Mouse (Mus musculus): Measurements from ENCODE around the gene Teddm3.
"Not testable (repeated sequence)": the region's sequence is repeated elsewhere in the genome, so short reads cannot be mapped to it uniquely, and the experiment has no call there.

Gene Teddm3

DNA sequence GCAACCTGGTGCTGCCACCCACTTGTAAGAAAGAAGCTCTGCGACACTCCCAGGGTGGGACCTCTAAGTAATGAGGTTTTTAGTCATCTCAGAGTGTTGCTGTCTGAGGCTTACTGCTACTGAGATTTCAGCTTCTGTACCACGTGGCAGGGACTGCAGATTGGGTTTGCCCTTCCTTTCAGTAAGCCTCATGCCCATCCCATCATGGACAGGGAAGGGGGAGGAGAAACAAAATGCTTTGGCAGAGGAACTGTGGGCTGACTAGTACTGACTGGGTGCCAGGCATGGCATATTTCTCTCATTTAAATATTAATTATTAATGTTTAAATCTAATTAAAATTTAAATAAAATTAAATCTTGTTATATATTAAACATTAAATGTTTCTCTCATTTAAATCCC lies at the start of gene Teddm3:
Gene Teddm3, minus strand, starts transcription at position 101 of the 400 bp plus-strand sequence.
- not testable (repeated sequence) for DNase-seq (ENCODE audit: extremely low read depth, insufficient read length, low spot score)

DNA sequence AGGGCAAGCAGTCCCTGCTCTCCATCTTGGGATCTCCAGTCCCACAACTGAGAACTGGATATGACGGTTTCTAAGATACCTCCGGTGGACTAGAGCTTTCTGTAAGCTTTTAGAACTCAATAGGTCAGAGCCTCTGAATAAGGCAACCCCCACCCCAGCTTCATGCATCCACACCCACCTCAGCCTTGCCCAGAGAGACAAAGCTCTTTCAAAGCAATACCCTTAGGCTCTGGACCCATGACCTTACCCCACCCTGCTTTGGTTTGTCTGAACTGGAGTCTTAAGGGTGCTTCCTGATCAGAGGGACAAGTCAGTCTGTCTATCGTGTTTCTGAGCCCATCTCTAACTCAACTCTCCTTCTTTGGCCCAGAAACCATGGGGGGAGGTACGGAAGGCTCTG lies 48.9 kb upstream of the Teddm3 start:
- no peak for DNase-seq (ENCODE audit: extremely low read depth, insufficient read length, low spot score)

DNA sequence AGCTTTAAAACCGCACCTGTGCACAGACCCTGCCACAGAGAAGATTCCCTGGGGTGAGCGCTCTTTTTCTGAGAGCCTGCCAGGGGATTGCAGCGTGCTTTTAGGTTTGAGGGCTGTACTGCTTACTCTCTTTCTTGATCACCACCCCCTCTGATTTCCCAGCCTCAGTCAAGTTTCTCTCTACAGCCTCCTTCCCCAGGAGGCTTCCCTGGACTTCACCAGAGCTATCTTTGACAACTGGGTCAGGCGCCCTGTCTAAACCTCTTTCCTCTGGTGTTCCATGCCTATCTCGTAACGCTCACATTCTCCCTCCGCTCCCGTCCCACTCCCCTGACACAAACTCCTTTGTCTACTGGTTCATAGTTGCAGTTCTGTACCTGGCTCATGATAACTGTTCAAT lies 45.6 kb upstream of the Teddm3 start:
- no peak for DNase-seq (ENCODE audit: extremely low read depth, insufficient read length, low spot score)

DNA sequence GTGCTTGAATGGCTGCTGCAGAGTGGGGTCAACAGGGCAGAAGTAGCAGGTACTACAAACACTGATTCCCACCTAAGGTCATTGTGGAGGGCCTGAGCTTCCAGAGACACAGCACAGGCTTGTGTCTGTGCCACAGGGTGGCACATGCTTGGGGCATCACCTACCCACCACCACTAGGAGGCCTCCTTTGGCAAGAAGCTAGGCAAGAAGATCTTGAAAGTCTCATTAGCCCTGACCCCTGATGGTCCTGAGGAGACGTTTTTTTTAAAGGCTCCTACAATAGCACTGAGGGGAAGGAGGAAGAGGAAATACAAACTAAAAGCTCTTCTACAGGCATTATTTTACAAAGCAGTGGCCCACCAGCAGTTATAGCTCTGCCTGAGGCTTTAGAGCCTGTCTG lies 44.7 kb upstream of the Teddm3 start:
- no peak for DNase-seq (ENCODE audit: extremely low read depth, insufficient read length, low spot score)

DNA sequence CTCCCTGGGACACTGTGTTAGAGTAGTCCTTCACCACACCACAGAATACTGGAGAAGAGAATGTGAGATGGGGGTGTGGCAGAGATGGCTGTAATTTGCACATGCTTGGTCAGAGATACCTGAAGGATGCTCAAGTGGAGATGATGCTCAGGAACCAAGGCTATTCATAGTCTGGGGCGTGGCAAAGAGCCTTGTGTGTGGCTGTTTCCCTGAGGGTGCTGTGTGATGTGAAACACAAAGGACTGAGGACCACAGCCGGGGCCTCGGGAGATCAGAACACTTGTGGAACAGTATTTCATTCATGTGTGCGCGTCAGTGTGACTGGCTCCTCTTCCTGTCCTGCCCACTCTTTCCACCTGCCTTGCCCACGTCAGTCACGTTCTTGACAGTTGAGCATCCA lies 44.2 kb upstream of the Teddm3 start:
- DNase-seq (ENCODE audit: extremely low read depth, insufficient read length, low spot score) = no peak

DNA sequence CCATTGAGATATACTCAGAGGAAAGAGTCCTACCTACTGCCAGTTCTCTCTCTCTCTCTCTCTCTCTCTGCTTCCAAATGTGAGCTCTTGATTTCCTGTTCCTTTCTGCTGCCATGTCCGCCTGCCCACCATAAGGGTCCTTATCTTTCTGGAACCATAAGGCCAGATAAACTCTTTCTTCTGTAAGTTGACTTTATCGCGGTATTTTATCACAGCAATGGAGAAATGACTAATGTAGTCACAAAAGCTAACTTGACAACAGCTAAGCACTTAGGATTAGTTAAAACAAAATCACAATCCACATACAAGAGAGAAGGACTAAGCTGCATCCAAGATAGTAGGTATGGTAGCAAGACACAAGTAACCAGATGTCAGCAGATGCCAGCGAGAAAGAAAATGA lies 43.7 kb upstream of the Teddm3 start:
- DNase-seq (ENCODE audit: extremely low read depth, insufficient read length, low spot score) = no peak

DNA sequence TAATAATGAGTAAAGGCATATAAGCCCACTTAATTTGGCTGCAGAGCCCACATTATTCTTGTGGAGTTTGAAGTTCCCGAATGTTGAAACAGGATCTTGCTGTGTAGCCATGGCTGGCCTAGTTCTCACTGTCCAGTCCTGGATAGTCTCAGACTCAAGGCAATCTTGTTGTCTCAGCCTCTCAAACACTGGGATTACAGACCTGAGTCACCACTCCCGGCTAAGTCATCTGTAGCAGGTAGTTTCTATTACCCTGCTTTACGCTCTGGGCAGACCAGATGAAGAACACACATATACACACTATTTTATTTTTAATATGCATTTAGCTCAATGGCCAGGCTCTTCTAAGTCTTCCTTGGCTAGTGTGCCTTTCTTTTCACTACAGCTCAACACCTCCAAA lies 42.8 kb upstream of the Teddm3 start:
- DNase-seq (ENCODE audit: extremely low read depth, insufficient read length, low spot score) = no peak

DNA sequence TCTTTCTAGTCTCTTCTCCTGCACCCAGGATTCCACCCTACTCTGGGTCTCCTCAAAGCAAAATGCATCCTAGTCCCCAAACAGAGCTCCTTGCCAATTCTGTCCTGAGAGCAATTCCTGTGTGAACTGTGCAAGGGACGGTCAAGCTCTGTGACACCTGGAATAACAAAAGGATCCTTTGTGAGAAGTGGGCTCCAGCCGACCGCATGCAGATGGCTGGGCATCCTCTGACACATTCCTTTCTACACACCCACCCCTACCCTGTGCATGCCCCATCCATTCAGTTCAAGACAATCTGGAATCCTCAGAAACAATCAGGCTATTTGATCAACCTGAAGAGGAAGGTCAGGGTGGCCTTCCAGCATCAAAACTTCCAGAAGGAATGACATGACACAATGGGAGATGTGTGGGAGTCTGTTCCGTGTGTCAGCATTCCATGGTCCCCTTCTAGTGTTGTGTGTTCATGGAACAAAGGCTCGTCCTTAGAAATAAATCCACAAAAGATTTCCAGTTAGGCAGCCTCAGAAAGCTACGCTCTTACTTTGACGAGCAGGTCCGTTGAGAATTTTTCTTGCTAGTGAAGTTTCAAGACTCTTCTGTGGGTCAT lies 41.6 kb upstream of the Teddm3 start:
- DNase-seq (ENCODE audit: extremely low read depth, insufficient read length, low spot score) = no peak

DNA sequence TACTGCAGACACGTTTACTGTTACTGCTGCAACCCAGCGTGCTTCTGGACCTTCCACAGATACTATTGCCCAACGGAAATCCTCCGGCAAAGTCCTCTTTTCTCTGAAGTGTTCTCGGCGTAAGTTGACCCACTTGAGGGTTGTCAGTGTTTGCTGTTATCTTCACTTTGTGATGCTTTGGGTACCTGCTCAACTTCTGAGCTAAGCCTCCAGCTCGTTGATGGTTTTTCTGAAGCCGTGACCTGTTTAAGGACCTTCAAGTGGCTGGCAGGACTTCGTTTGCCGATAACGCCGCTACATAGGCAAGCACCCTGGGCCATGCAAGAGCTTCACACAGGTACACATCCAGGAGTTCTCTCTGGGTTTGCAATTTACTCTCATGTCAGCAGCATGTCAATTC lies 40.4 kb upstream of the Teddm3 start:
- DNase-seq (ENCODE audit: extremely low read depth, insufficient read length, low spot score) = no peak

DNA sequence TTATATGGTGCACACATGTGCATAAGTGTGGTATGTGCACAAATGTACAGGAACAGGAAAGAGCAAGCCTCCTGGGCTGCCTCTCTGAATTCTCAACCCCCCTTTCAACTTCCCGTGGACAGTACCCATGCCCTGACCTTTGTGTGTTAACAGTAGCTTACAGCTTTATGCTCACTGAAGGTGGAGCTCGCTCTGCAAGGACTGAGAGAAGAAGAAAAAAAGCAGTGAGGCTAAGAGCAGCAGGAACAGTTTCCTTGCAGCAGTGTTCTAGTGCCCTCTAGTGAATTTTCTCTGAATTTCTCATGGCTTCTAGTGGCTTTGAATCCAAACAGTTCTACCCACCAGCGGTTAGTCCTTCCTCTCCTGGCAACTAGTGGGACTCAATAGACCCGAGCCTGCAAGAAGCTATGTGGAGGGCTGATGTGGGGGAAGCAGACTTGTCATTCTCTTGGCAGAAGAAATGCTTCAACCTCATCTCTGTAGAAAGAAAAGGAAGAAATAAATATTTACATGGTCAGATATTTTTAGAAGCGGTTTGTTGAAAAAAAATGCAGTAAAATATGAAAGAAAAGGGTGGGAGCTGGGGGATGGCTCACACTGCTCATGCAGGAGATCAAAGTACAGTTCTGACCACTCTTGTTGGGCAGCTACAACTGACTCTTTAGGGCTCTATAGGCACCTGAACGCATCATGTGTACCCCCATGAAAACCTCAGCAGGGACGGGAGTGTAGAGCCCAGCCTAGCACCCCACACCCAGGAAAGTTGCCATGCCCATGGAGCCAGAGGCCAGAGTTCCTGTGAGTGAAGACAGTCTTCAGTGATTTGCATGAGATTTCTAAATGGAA lies 38.9 kb upstream of the Teddm3 start:
- peak; percentile 43 for DNase-seq (ENCODE audit: extremely low read depth, insufficient read length, low spot score)

DNA sequence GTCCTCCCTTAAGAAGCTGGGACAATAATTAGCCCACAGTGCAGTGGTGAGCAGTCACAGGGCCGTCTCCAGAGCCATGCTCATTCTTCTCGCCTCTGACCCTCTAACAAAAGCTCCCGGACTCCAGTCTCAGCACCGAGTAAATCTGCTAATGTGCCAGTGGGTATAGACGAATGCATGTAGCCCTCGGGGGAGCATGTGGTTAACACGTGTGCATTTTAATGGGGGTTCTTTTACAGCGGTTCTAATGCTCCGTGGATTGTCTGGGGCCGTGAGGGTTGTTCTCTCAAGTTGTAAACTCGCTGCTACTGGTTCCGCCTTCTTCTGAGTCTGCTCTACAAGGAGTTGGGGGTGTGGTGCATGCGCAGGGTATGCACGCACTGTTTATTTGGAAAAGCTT lies 37.8 kb upstream of the Teddm3 start:
- no peak for DNase-seq (ENCODE audit: extremely low read depth, insufficient read length, low spot score)

DNA sequence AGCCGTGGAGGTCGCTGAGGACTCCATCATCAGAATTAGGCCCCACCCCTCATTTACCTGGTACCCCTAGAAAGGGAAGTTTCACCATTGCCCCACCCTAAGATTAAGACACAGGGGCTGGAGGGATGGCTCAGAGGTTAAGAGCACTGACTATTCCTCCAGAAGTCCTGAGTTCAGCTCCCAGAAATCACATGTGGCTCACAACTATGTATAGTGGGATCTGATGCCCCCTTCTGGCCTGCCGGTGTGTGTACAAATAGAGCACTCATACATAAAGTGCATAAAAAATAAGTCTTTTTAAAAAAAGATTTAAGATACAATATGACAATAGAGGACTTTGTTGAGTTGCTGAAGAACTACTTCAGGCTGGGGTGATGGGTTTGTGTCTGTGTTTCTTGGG lies 34.5 kb upstream of the Teddm3 start:
- DNase-seq (ENCODE audit: extremely low read depth, insufficient read length, low spot score) = no peak

DNA sequence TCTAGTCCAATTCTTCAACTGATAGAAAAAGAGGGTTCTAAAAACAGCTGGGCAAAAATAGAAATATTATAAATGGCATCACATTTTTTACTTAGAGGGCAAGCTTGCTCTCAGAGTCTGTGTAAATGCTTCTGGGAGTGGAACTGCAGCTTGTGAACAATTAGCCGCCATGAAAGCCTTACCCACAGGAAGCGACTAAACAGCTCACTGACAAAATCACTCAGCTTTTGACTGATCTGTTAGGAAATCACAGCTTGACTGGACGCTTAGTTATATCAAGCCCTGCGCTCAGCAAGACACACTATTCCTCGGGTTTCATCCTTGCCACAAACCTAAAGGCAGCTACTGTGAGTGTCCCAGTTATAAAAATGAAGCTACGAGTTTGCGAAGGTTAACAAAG lies 33.8 kb upstream of the Teddm3 start:
- DNase-seq (ENCODE audit: extremely low read depth, insufficient read length, low spot score) = no peak

DNA sequence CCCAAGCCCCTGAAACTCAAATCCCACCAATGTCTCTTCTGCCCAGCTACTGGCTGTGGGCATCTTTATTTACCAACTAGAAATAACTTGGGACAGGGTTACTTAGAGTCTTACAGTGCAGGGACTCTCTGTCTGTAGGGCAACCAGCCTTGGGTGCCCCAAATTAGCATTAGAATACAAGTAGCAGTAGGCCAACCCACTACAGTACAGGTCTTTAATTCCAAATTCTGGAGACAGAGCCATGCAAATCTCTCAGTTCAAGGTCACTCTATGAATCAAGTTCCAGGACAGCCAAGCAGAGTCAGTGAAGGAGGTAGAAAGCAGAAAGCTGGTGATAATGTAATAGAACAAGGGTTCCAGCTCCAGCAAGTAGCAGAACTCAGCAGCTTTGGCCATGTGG lies 30.9 kb upstream of the Teddm3 start:
- no peak for DNase-seq (ENCODE audit: extremely low read depth, insufficient read length, low spot score)

DNA sequence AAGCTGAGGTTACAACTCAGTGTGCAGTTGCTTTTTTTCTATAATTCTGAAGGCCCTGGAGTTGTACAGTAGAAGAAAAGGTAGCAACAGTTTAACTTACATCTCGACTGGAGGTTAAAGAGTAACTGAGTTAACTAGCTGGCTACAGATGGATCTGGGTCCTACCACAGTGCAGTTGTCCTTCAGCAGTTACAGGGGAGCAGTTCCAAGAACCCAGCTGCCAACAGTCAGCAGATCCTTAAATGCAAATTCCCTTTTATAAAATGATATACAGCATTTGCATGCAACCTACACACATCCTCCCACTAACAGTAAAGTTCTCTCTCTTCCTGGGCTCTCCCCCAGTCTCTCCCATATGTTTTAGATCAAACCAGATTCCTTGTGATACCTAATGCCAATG lies 28.3 kb upstream of the Teddm3 start:
- no peak for DNase-seq (ENCODE audit: extremely low read depth, insufficient read length, low spot score)

DNA sequence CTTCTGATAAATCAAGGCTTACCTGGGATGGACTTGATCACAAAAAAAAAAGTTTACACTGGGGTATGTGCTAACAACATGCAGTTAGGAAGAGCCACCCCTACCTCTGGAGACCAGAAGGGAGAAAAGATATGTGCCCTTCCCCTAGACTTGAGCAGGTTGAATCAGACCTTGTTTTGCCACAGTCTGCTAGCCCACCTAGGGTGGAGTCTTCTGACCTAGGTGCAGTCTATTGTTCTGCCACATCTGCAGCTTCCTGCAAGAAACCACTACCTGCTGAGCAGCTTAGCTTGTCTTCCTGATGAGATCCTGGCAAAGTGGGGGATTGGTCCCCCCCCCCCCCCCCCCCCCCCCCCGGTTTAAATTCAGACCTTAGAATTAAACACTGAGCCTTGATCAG lies 21.4 kb upstream of the Teddm3 start:
- DNase-seq (ENCODE audit: extremely low read depth, insufficient read length, low spot score) = no peak

DNA sequence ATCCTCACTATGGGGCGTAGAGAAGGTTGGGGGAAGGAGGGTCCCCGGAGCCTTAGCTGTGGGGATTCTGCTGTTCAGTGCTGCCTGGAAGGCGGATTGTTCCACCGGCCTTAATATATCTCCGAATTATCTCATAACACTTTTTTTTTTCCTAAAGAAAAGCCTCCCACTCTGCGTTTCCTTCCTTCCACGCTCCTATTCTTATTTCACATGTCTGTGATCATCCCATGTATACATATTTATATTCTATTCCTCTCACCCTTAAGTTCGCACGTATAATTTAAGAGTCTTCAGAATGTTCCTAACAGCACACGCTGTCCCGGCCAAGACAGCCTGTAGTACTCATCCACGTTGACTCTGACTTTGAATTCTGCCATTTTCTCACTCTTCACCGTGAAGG lies 14.9 kb upstream of the Teddm3 start:
- no peak for DNase-seq (ENCODE audit: extremely low read depth, insufficient read length, low spot score)

DNA sequence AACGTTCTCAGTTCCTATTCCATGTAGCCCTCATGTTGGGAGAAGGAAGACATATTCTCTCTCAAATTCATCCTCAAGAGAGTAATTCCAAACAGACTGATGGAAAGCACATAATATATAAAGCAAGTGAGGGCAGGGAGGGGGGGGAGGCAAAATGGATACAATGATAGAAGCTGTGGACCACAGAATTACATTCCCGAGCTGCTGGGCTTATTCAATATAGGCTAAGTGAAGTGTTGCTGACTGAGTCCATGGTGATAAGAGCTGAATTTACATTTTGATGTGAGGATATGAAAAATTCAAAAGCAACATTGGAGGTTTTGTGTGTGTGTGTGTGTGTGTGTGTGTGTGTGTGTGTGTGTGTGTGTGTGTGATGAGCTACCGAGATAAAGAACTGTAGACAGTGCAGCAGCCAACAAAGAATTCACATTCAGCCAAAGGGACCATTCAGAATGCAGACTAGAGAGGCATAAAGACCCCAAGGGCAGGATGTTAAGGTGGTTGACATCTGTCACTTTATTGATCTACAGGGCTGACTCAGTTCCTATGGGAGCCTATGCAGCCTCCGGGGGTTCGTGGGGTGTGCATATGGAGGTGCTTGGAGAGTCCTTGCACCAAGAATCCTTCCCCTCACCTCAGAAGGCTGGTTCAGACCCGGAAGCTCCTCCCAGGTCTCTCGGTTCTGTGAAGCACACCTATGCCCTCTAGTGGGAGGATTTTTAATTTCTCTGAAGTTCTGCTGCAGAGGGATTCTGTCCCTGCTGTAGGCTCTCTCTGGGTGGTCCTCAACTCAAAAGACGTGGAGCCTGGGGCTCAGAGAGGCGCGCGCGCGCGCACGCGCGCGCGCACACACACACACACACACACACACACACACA lies 11.8 kb upstream of the Teddm3 start:
- DNase-seq (ENCODE audit: extremely low read depth, insufficient read length, low spot score) = not testable (repeated sequence)

DNA sequence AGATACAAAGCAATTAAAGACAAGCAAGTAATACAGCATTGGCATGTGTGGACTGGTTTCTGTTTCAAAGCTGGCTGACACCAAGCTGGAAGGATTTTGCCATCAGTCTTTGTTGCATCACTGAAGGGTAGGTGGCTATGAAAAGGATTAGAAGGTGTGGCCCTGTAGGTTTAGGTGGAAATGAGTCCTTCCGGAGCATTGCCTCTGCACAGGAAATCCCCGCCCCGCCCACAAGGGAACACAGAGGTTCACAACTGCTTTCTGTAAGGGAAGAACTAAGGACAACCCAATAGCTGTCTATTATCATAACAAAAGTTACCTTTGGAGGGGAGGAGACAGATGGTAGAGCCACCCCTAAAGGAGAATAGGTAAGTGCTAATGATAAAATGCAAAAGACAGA lies 9.6 kb upstream of the Teddm3 start:
- DNase-seq (ENCODE audit: extremely low read depth, insufficient read length, low spot score) = not testable (repeated sequence)

DNA sequence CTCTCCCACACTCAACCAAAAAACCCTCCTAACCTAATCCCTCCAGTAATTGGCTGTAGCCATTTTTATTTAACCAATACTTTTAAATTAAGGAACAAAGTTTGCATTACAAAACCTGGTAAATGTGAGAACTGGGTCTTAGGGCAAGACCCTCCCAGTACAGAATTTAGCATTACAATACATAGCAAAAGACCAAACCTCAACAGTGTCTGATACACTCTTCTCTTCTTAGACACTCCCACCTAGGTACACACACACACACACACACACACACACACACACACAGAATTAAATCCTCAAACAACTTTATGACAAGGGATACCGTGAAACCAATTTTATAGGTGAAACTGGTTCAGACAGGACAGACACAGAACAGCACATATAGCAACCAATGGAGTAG lies 5.4 kb upstream of the Teddm3 start:
- DNase-seq (ENCODE audit: extremely low read depth, insufficient read length, low spot score) = not testable (repeated sequence)

DNA sequence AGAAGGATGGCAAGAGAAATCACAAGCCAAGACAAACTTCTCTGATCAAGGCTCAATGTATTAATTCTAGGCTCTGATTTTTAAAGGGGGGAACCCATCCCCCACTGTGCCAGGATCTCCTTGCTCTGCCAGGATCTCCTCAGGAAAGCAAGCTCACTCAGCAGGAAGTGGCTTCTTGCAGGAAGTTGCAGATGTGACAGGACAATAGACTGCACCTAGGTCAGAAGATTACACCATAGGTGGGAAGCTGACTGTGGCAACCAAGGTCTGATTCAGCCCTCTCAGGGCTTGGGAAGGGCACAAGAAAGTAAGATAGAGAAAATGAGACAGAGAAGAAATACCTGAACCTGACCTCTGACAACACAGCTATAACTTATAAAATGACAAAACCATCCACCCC lies 2.5 kb upstream of the Teddm3 start:
- DNase-seq (ENCODE audit: extremely low read depth, insufficient read length, low spot score) = not testable (repeated sequence)

Data from 3134 (cell line).